Mouse (Mus musculus): ENCODE results near the gene Gusb. TPM values are rescaled to one million over a fixed set of nuclear protein-coding genes. Genes with fewer than 3 reads are reported as not detected.

Gene Gusb
- polyA plus RNA-seq, 1 experiment from 2014 or later = 58.7 TPM

- Histone ChIP-seq H3K9me3 (ENCODE audit: control insufficient read depth, low read length) (no peaks in the 10 kb centered on the region), H3K9ac (ENCODE audit: low read depth, low read length) (no peak overlapping the region), H3K4me2 (replicated peaks; ENCODE audit: low read depth, low read length) (no peak overlapping the region), H3K4me1 (ENCODE audit: control insufficient read depth, insufficient read depth, low read length) (no peaks in the 10 kb centered on the region), H3K36me3 (ENCODE audit: control insufficient read depth, insufficient read depth, low read length) (peaks cover 19% of the 10 kb centered on the region; the same call in 1 of the 2 replicates), H3K27me3 (ENCODE audit: control insufficient read depth, insufficient read depth, low read length) (no peaks in the 10 kb centered on the region), H3K27ac (ENCODE audit: low read depth, low read length) (no peak overlapping the region), H3K4me3 (ENCODE audit: low read length) (no peak overlapping the region)
- 89% methylated on average over 4 of the region's 4 CpGs for WGBS
- ATAC-seq (ENCODE audit: low FRiP score, low TSS enrichment) = no peak
These were observed 28.5 kb downstream of the Gusb start for GRCm38 (mm10) chr5:129974354-129974753.

- Histone ChIP-seq H3K9ac (ENCODE audit: low read depth, low read length) (no peak overlapping the region), H3K4me2 (replicated peaks; ENCODE audit: low read depth, low read length) (no peak overlapping the region), H3K4me3 (ENCODE audit: low read length) (no peak overlapping the region), H3K9me3 (ENCODE audit: control insufficient read depth, low read length) (no peaks in the 10 kb centered on the region), H3K27me3 (ENCODE audit: control insufficient read depth, insufficient read depth, low read length) (no peaks in the 10 kb centered on the region), H3K36me3 (ENCODE audit: control insufficient read depth, insufficient read depth, low read length) (peaks cover 19% of the 10 kb centered on the region; the same call in 1 of the 2 replicates), H3K27ac (ENCODE audit: low read depth, low read length) (no peak overlapping the region), H3K4me1 (ENCODE audit: control insufficient read depth, insufficient read depth, low read length) (no peaks in the 10 kb centered on the region)
- no peak for ATAC-seq (ENCODE audit: low FRiP score, low TSS enrichment)
- WGBS = 88% methylated on average over 4 of the region's 4 CpGs
These were observed 31.4 kb downstream of the Gusb start for GRCm38 (mm10) chr5:129971491-129971890.

GRCm38 (mm10) chr5:129968417-129968816 is 34.4 kb downstream of the Gusb start:
- no peak overlapping the region for H3K27ac ChIP-seq (ENCODE audit: low read depth, low read length)
- no peak overlapping the region for H3K4me2 ChIP-seq (replicated peaks; ENCODE audit: low read depth, low read length)
- WGBS = 79% methylated on average over 7 of the region's 7 CpGs
- peaks cover 11% of the 10 kb centered on the region; the same call in 1 of the 2 replicates for H3K36me3 ChIP-seq (ENCODE audit: control insufficient read depth, insufficient read depth, low read length)
- H3K4me1 ChIP-seq (ENCODE audit: control insufficient read depth, insufficient read depth, low read length) = no peaks in the 10 kb centered on the region
- no peak for ATAC-seq (ENCODE audit: low FRiP score, low TSS enrichment)
- no peak overlapping the region for H3K9ac ChIP-seq (ENCODE audit: low read depth, low read length)
- no peaks in the 10 kb centered on the region for H3K9me3 ChIP-seq (ENCODE audit: control insufficient read depth, low read length)
- no peaks in the 10 kb centered on the region for H3K27me3 ChIP-seq (ENCODE audit: control insufficient read depth, insufficient read depth, low read length)
- H3K4me3 ChIP-seq (ENCODE audit: low read length) = no peak overlapping the region

GRCm38 (mm10) chr5:129966448-129966847 is 36.4 kb downstream of the Gusb start:
- no peaks in the 10 kb centered on the region for H3K27me3 ChIP-seq (ENCODE audit: control insufficient read depth, insufficient read depth, low read length)
- H3K4me1 ChIP-seq (ENCODE audit: control insufficient read depth, insufficient read depth, low read length) = no peaks in the 10 kb centered on the region
- WGBS = 90% methylated on average over 3 of the region's 3 CpGs
- ATAC-seq (ENCODE audit: low FRiP score, low TSS enrichment) = no peak
- no peak overlapping the region for H3K4me2 ChIP-seq (replicated peaks; ENCODE audit: low read depth, low read length)
- H3K36me3 ChIP-seq (ENCODE audit: control insufficient read depth, insufficient read depth, low read length) = peaks cover 2% of the 10 kb centered on the region; the same call in 1 of the 2 replicates
- H3K4me3 ChIP-seq (ENCODE audit: low read length) = no peak overlapping the region
- H3K9me3 ChIP-seq (ENCODE audit: control insufficient read depth, low read length) = no peaks in the 10 kb centered on the region
- H3K9ac ChIP-seq (ENCODE audit: low read depth, low read length) = no peak overlapping the region
- H3K27ac ChIP-seq (ENCODE audit: low read depth, low read length) = no peak overlapping the region

- Histone ChIP-seq H3K27ac (ENCODE audit: low read depth, low read length) (no peak overlapping the region), H3K36me3 (ENCODE audit: control insufficient read depth, insufficient read depth, low read length) (no peaks in the 10 kb centered on the region), H3K9ac (ENCODE audit: low read depth, low read length) (no peak overlapping the region), H3K9me3 (ENCODE audit: control insufficient read depth, low read length) (no peaks in the 10 kb centered on the region), H3K4me3 (ENCODE audit: low read length) (no peak overlapping the region), H3K4me1 (ENCODE audit: control insufficient read depth, insufficient read depth, low read length) (no peaks in the 10 kb centered on the region), H3K4me2 (replicated peaks; ENCODE audit: low read depth, low read length) (no peak overlapping the region), H3K27me3 (ENCODE audit: control insufficient read depth, insufficient read depth, low read length) (no peaks in the 10 kb centered on the region)
- no peak for ATAC-seq (ENCODE audit: low FRiP score, low TSS enrichment)
- WGBS = 80% methylated on average over 4 of the region's 4 CpGs
These were observed 39.6 kb downstream of the Gusb start for GRCm38 (mm10) chr5:129963224-129963623.

GRCm38 (mm10) chr5:129955792-129956191 is 47.1 kb downstream of the Gusb start:
- no peak for ATAC-seq (ENCODE audit: low FRiP score, low TSS enrichment)
- 79% methylated on average over 6 of the region's 6 CpGs for WGBS
- Histone ChIP-seq H3K4me2 (replicated peaks; ENCODE audit: low read depth, low read length) (no peak overlapping the region), H3K4me3 (ENCODE audit: low read length) (no peak overlapping the region), H3K9ac (ENCODE audit: low read depth, low read length) (no peak overlapping the region), H3K4me1 (ENCODE audit: control insufficient read depth, insufficient read depth, low read length) (no peaks in the 10 kb centered on the region), H3K27me3 (ENCODE audit: control insufficient read depth, insufficient read depth, low read length) (no peaks in the 10 kb centered on the region), H3K36me3 (ENCODE audit: control insufficient read depth, insufficient read depth, low read length) (no peaks in the 10 kb centered on the region), H3K27ac (ENCODE audit: low read depth, low read length) (no peak overlapping the region), H3K9me3 (ENCODE audit: control insufficient read depth, low read length) (no peaks in the 10 kb centered on the region)

GRCm38 (mm10) chr5:129954473-129955254 is 48.2 kb downstream of the Gusb start:
- no peak overlapping the region for H3K27ac ChIP-seq (ENCODE audit: low read depth, low read length)
- no peaks in the 10 kb centered on the region for H3K27me3 ChIP-seq (ENCODE audit: control insufficient read depth, insufficient read depth, low read length)
- H3K9ac ChIP-seq (ENCODE audit: low read depth, low read length) = no peak overlapping the region
- H3K4me1 ChIP-seq (ENCODE audit: control insufficient read depth, insufficient read depth, low read length) = no peaks in the 10 kb centered on the region
- WGBS = 81% methylated on average over 5 of the region's 5 CpGs
- H3K9me3 ChIP-seq (ENCODE audit: control insufficient read depth, low read length) = no peaks in the 10 kb centered on the region
- ATAC-seq (ENCODE audit: low FRiP score, low TSS enrichment) = no peak
- H3K4me2 ChIP-seq (replicated peaks; ENCODE audit: low read depth, low read length) = no peak overlapping the region
- no peaks in the 10 kb centered on the region for H3K36me3 ChIP-seq (ENCODE audit: control insufficient read depth, insufficient read depth, low read length)
- no peak overlapping the region for H3K4me3 ChIP-seq (ENCODE audit: low read length)

GRCm38 (mm10) chr5:129952143-129952542 is 50.7 kb downstream of the Gusb start:
- WGBS = 94% methylated on average over 4 of the region's 4 CpGs
- Histone ChIP-seq H3K36me3 (ENCODE audit: control insufficient read depth, insufficient read depth, low read length) (no peaks in the 10 kb centered on the region), H3K4me2 (replicated peaks; ENCODE audit: low read depth, low read length) (no peak overlapping the region), H3K27ac (ENCODE audit: low read depth, low read length) (no peak overlapping the region), H3K4me3 (ENCODE audit: low read length) (no peak overlapping the region), H3K4me1 (ENCODE audit: control insufficient read depth, insufficient read depth, low read length) (no peaks in the 10 kb centered on the region), H3K9ac (ENCODE audit: low read depth, low read length) (no peak overlapping the region), H3K9me3 (ENCODE audit: control insufficient read depth, low read length) (no peaks in the 10 kb centered on the region), H3K27me3 (ENCODE audit: control insufficient read depth, insufficient read depth, low read length) (no peaks in the 10 kb centered on the region)
- no peak for ATAC-seq (ENCODE audit: low FRiP score, low TSS enrichment)

- Histone ChIP-seq H3K27ac (ENCODE audit: low read depth, low read length) (no peak overlapping the region), H3K4me2 (replicated peaks; ENCODE audit: low read depth, low read length) (no peak overlapping the region), H3K9ac (ENCODE audit: low read depth, low read length) (no peak overlapping the region), H3K4me1 (ENCODE audit: control insufficient read depth, insufficient read depth, low read length) (peaks cover 6% of the 10 kb centered on the region), H3K27me3 (ENCODE audit: control insufficient read depth, insufficient read depth, low read length) (no peaks in the 10 kb centered on the region), H3K4me3 (ENCODE audit: low read length) (no peak overlapping the region), H3K36me3 (ENCODE audit: control insufficient read depth, insufficient read depth, low read length) (0 out of 2 replicates have a peak, but pooled peaks cover 4% of the 10 kb centered on the region), H3K9me3 (ENCODE audit: control insufficient read depth, low read length) (no peaks in the 10 kb centered on the region)
- ATAC-seq (ENCODE audit: low FRiP score, low TSS enrichment) = no peak
- 97% methylated on average over 2 of the region's 2 CpGs for WGBS
These were observed 55.3 kb downstream of the Gusb start for GRCm38 (mm10) chr5:129947528-129948033.

Measured in kidney, embryonic 14.5 days (tissue).